Mouse (Mus musculus): ENCODE data around the gene Gata2. TPM values are rescaled to one million over a fixed set of nuclear protein-coding genes. Genes with fewer than 3 reads are reported as not detected.

The Gata2 gene
- polyA plus RNA-seq, 1 experiment, result 5.6 TPM

DNA sequence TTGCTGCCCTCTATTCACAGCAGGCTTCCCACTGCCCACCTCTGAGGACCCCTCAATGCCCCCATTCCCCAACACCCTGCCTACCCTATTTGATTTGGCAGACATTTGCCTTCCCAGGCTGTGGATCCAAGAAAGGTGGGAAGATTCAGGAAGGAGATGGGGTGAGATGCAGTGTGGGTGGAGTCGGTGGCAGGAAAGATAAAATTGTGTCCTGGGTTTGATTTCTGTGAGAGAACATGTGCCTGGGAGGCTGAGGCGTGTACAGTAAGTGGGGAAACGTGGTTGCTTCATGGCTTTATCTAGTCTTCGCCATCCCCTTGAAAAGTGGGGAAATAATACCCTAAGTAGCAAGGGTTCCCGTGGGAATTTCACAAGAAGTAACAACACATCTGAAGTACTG, 34.9 kb upstream of the Gata2 start:
- H3K27me3 ChIP-seq (ENCODE audit: control insufficient read depth, insufficient read depth, low read length), result no peaks in the 10 kb centered on the region
- no peaks in the 10 kb centered on the region for H3K4me1 ChIP-seq (ENCODE audit: control insufficient read depth, insufficient read depth, insufficient read length, low read length)
- no peak overlapping the region for H3K27ac ChIP-seq (ENCODE audit: insufficient read depth, low read depth, low read length)
- H3K4me3 ChIP-seq (ENCODE audit: low read depth, low read length), result no peak overlapping the region
- TF ChIP-seq CTCF (IDR thresholded peaks at IDR 0.05; ENCODE audit: extremely low read depth, insufficient read length, insufficient replicate concordance, low read depth, low read length) (no peak), POLR2A (IDR thresholded peaks at IDR 0.05; ENCODE audit: low read depth, low read length) (no peak)
- no peaks in the 10 kb centered on the region for H3K36me3 ChIP-seq (ENCODE audit: control insufficient read depth, insufficient read depth, low read length)
- WGBS, result 76% methylated on average over 5 of the region's 5 CpGs

GRCm38 (mm10) chr6:88166054-88166453, 27.6 kb upstream of the Gata2 start:
- no peak overlapping the region for H3K4me3 ChIP-seq (ENCODE audit: low read depth, low read length)
- no peak for TF ChIP-seq POLR2A (IDR thresholded peaks at IDR 0.05; ENCODE audit: low read depth, low read length)
- TF ChIP-seq CTCF (IDR thresholded peaks at IDR 0.05; ENCODE audit: extremely low read depth, insufficient read length, insufficient replicate concordance, low read depth, low read length), result no peak
- no peaks in the 10 kb centered on the region for H3K36me3 ChIP-seq (ENCODE audit: control insufficient read depth, insufficient read depth, low read length)
- WGBS, result 86% methylated on average over 9 of the region's 9 CpGs
- no peaks in the 10 kb centered on the region for H3K27me3 ChIP-seq (ENCODE audit: control insufficient read depth, insufficient read depth, low read length)
- no peaks in the 10 kb centered on the region for H3K4me1 ChIP-seq (ENCODE audit: control insufficient read depth, insufficient read depth, insufficient read length, low read length)
- H3K27ac ChIP-seq (ENCODE audit: insufficient read depth, low read depth, low read length), result no peak overlapping the region

GRCm38 (mm10) chr6:88174191-88174590, 19.5 kb upstream of the Gata2 start:
- Histone ChIP-seq H3K27ac (ENCODE audit: insufficient read depth, low read depth, low read length) (no peak overlapping the region), H3K4me1 (ENCODE audit: control insufficient read depth, insufficient read depth, insufficient read length, low read length) (no peaks in the 10 kb centered on the region), H3K27me3 (ENCODE audit: control insufficient read depth, insufficient read depth, low read length) (no peaks in the 10 kb centered on the region), H3K36me3 (ENCODE audit: control insufficient read depth, insufficient read depth, low read length) (no peaks in the 10 kb centered on the region), H3K4me3 (ENCODE audit: low read depth, low read length) (no peak overlapping the region)
- 84% methylated on average over 3 of the region's 3 CpGs for WGBS
- no peak for TF ChIP-seq CTCF (IDR thresholded peaks at IDR 0.05; ENCODE audit: extremely low read depth, insufficient read length, insufficient replicate concordance, low read depth, low read length)
- TF ChIP-seq POLR2A (IDR thresholded peaks at IDR 0.05; ENCODE audit: low read depth, low read length), result no peak

DNA sequence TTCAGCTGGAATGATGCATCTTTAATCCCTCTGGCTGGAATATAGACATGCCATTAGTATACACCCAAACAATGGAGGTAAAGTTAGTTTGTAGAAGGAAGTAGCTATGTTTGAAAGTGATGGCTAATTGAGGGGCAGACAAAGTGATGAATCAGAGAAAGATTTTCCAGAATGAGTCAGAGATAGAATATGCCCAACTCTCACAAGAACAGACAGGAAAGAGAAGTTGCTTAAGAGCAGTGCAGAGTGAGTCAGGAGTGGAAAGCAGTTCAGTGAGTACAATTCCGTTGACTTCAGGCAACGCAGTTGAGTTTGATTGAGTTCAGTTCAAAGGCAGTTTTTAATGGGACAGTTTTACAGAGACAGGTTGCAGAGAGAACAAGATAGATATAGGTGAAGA, 19.0 kb upstream of the Gata2 start:
- WGBS, result 95% methylated on average over 2 of the region's 2 CpGs
- H3K36me3 ChIP-seq (ENCODE audit: control insufficient read depth, insufficient read depth, low read length), result no peaks in the 10 kb centered on the region
- H3K27ac ChIP-seq (ENCODE audit: insufficient read depth, low read depth, low read length), result no peak overlapping the region
- H3K27me3 ChIP-seq (ENCODE audit: control insufficient read depth, insufficient read depth, low read length), result no peaks in the 10 kb centered on the region
- no peaks in the 10 kb centered on the region for H3K4me1 ChIP-seq (ENCODE audit: control insufficient read depth, insufficient read depth, insufficient read length, low read length)
- H3K4me3 ChIP-seq (ENCODE audit: low read depth, low read length), result no peak overlapping the region
- TF ChIP-seq CTCF (IDR thresholded peaks at IDR 0.05; ENCODE audit: extremely low read depth, insufficient read length, insufficient replicate concordance, low read depth, low read length) (no peak), POLR2A (IDR thresholded peaks at IDR 0.05; ENCODE audit: low read depth, low read length) (no peak)

- 56% methylated on average over 4 of the region's 4 CpGs for WGBS
- no peak for TF ChIP-seq POLR2A (IDR thresholded peaks at IDR 0.05; ENCODE audit: low read depth, low read length)
- TF ChIP-seq CTCF (IDR thresholded peaks at IDR 0.05; ENCODE audit: extremely low read depth, insufficient read length, insufficient replicate concordance, low read depth, low read length), result no peak
- Histone ChIP-seq H3K36me3 (ENCODE audit: control insufficient read depth, insufficient read depth, low read length) (no peaks in the 10 kb centered on the region), H3K27ac (ENCODE audit: insufficient read depth, low read depth, low read length) (no peak overlapping the region), H3K27me3 (ENCODE audit: control insufficient read depth, insufficient read depth, low read length) (peaks cover 12% of the 10 kb centered on the region; the same call in 1 of the 2 replicates), H3K4me3 (ENCODE audit: low read depth, low read length) (no peak overlapping the region), H3K4me1 (ENCODE audit: control insufficient read depth, insufficient read depth, insufficient read length, low read length) (peaks cover under 1% of the 10 kb centered on the region; the same call in 1 of the 2 replicates)
These were observed 9.0 kb upstream of the Gata2 start for GRCm38 (mm10) chr6:88184671-88185070.

DNA sequence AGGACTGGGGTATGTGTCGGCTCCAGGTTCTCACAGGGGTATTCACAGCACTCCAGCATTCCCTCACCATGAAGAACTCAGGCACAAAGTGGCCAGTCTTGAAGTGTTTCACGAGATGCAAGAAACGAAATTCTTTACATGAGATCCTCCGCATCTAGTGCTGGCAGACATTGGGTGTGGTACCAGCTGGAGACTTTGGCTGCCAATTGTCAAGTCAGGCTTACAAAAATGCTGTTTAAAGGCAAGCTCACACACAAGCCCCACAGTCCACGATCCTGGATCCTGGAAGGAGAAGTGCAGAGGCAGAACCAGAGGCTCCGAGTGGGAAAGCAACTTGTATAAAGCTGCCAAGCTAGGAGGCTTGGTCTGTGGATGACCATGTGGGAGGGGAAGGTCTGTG, 5.5 kb upstream of the Gata2 start:
- H3K4me3 ChIP-seq (ENCODE audit: low read depth, low read length), result no peak overlapping the region
- no peak overlapping the region for H3K27ac ChIP-seq (ENCODE audit: insufficient read depth, low read depth, low read length)
- TF ChIP-seq POLR2A (IDR thresholded peaks at IDR 0.05; ENCODE audit: low read depth, low read length), result no peak
- TF ChIP-seq CTCF (IDR thresholded peaks at IDR 0.05; ENCODE audit: extremely low read depth, insufficient read length, insufficient replicate concordance, low read depth, low read length), result no peak
- WGBS, result 78% methylated on average over 6 of the region's 6 CpGs
- H3K27me3 ChIP-seq (ENCODE audit: control insufficient read depth, insufficient read depth, low read length), result peaks cover 38% of the 10 kb centered on the region
- H3K36me3 ChIP-seq (ENCODE audit: control insufficient read depth, insufficient read depth, low read length), result no peaks in the 10 kb centered on the region
- H3K4me1 ChIP-seq (ENCODE audit: control insufficient read depth, insufficient read depth, insufficient read length, low read length), result peaks cover 7% of the 10 kb centered on the region; the same call in 1 of the 2 replicates

DNA sequence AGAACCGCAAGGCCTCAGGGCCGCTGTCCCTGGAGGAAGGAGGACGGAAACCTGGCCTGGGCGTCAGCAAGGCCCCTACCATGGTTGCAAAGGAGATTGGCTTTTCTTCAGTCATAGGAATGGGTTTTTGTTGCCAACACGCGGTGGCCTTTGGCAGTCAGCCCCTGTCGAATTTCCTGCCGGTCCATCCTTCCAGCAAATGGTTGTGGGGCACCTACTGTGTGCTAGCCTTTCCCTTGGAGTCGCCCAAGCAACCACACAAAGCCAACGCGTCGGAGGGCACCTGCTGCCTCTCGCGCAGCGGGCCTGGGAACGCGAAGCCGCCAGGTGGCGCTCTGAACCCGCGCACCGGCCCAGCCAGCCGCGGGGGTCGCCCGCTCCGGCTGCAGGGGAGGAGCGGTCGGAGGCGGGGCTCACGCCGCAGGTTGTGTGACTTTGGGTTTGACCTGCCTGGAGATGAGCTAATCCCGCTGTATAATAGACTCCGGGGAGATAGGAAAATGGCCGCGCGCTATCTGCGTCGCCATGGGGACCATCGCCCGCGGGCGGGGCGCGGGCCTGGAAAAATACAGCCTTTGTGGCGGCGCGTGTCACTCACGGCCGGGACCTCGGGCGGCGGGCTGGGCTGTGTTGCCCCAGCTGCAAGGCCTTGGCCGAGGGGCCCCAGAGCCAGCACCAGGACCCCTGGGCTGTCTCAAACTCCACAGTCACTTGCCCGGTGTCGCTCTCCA, 4.2 kb upstream of the Gata2 start:
- Histone ChIP-seq H3K27ac (ENCODE audit: insufficient read depth, low read depth, low read length) (no peak overlapping the region), H3K27me3 (ENCODE audit: control insufficient read depth, insufficient read depth, low read length) (peaks cover 51% of the 10 kb centered on the region), H3K36me3 (ENCODE audit: control insufficient read depth, insufficient read depth, low read length) (no peaks in the 10 kb centered on the region), H3K4me3 (ENCODE audit: low read depth, low read length) (peak overlapping the region; percentile 72), H3K4me1 (ENCODE audit: control insufficient read depth, insufficient read depth, insufficient read length, low read length) (peaks cover 16% of the 10 kb centered on the region; the same call in 1 of the 2 replicates)
- peak; percentile 23; the same call in 1 of the 2 replicates for TF ChIP-seq POLR2A (IDR thresholded peaks at IDR 0.05; ENCODE audit: low read depth, low read length)
- TF ChIP-seq CTCF (IDR thresholded peaks at IDR 0.05; ENCODE audit: extremely low read depth, insufficient read length, insufficient replicate concordance, low read depth, low read length), result peak; percentile 82
- 2% methylated on average over 56 of the region's 56 CpGs for WGBS

Measured in small intestine, adult 2 months (tissue).